Mouse (Mus musculus): Measurements from ENCODE around the gene Phyhd1. TPM values are rescaled to one million over a fixed set of nuclear protein-coding genes. Genes with fewer than 3 reads are reported as not detected.

Gene Phyhd1
- polyA plus RNA-seq, 1 experiment = 24.1 TPM

GRCm38 (mm10) chr2:30259131-30260064 lies 6.6 kb upstream of the Phyhd1 start:
- Histone ChIP-seq H3K4me1 (ENCODE audit: control insufficient read depth, insufficient read depth, insufficient read length) (peaks cover 17% of the 10 kb centered on the region; the same call in 1 of the 2 replicates), H3K36me3 (ENCODE audit: control insufficient read depth, insufficient read depth, low read length) (peaks cover 43% of the 10 kb centered on the region), H3K27ac (ENCODE audit: insufficient read depth, low read length) (peak overlapping the region; percentile 62), H3K27me3 (ENCODE audit: control insufficient read depth, insufficient read depth, low read length) (no peaks in the 10 kb centered on the region), H3K4me3 (ENCODE audit: extremely low read depth, insufficient read depth, insufficient read length) (no peak overlapping the region)
- TF ChIP-seq CTCF (IDR thresholded peaks at IDR 0.05; ENCODE audit: extremely low read depth, insufficient read depth, insufficient read length, insufficient replicate concordance) = no peak
- no peak for TF ChIP-seq POLR2A (IDR thresholded peaks at IDR 0.05; ENCODE audit: low read depth, low read length)
- WGBS = 87% methylated on average over 15 of the region's 15 CpGs
- DNase-seq (ENCODE audit: low read depth in 1 of 2, low spot score in 2 of 2) = no peak

- Histone ChIP-seq H3K4me1 (ENCODE audit: control insufficient read depth, insufficient read depth, insufficient read length) (peaks cover 17% of the 10 kb centered on the region; the same call in 1 of the 2 replicates), H3K27me3 (ENCODE audit: control insufficient read depth, insufficient read depth, low read length) (no peaks in the 10 kb centered on the region), H3K27ac (ENCODE audit: insufficient read depth, low read length) (no peak overlapping the region), H3K4me3 (ENCODE audit: extremely low read depth, insufficient read depth, insufficient read length) (no peak overlapping the region), H3K36me3 (ENCODE audit: control insufficient read depth, insufficient read depth, low read length) (peaks cover 31% of the 10 kb centered on the region)
- no peak for DNase-seq (ENCODE audit: low read depth in 1 of 2, low spot score in 2 of 2)
- WGBS = 82% methylated on average over 4 of the region's 4 CpGs
- TF ChIP-seq CTCF (IDR thresholded peaks at IDR 0.05; ENCODE audit: extremely low read depth, insufficient read depth, insufficient read length, insufficient replicate concordance) (no peak), POLR2A (IDR thresholded peaks at IDR 0.05; ENCODE audit: low read depth, low read length) (no peak)
These were observed 4.8 kb upstream of the Phyhd1 start for GRCm38 (mm10) chr2:30261064-30261736.

GRCm38 (mm10) chr2:30261921-30262839 lies 3.8 kb upstream of the Phyhd1 start:
- DNase-seq (ENCODE audit: low read depth in 1 of 2, low spot score in 2 of 2) = no peak
- WGBS = 95% methylated on average over 18 of the region's 18 CpGs

GRCm38 (mm10) chr2:30262840-30263441 lies 3.1 kb upstream of the Phyhd1 start:
- peaks cover 21% of the 10 kb centered on the region for H3K36me3 ChIP-seq (ENCODE audit: control insufficient read depth, insufficient read depth, low read length)
- peak overlapping the region; percentile 2; the same call in 1 of the 2 replicates for H3K27ac ChIP-seq (ENCODE audit: insufficient read depth, low read length)
- no peak overlapping the region for H3K4me3 ChIP-seq (ENCODE audit: extremely low read depth, insufficient read depth, insufficient read length)
- DNase-seq (ENCODE audit: low read depth in 1 of 2, low spot score in 2 of 2) = no peak
- peaks cover 11% of the 10 kb centered on the region; the same call in 1 of the 2 replicates for H3K4me1 ChIP-seq (ENCODE audit: control insufficient read depth, insufficient read depth, insufficient read length)
- no peak for TF ChIP-seq POLR2A (IDR thresholded peaks at IDR 0.05; ENCODE audit: low read depth, low read length)
- TF ChIP-seq CTCF (IDR thresholded peaks at IDR 0.05; ENCODE audit: extremely low read depth, insufficient read depth, insufficient read length, insufficient replicate concordance) = no peak
- WGBS = 84% methylated on average over 4 of the region's 4 CpGs
- H3K27me3 ChIP-seq (ENCODE audit: control insufficient read depth, insufficient read depth, low read length) = no peaks in the 10 kb centered on the region

More at GRCm38 (mm10) chr2:30261921-30262839, 3.8 kb upstream of the Phyhd1 start:
- peaks cover 22% of the 10 kb centered on the region for H3K36me3 ChIP-seq (ENCODE audit: control insufficient read depth, insufficient read depth, low read length)
- TF ChIP-seq POLR2A (IDR thresholded peaks at IDR 0.05; ENCODE audit: low read depth, low read length) (no peak), CTCF (IDR thresholded peaks at IDR 0.05; ENCODE audit: extremely low read depth, insufficient read depth, insufficient read length, insufficient replicate concordance) (no peak)
- no peak overlapping the region for H3K27ac ChIP-seq (ENCODE audit: insufficient read depth, low read length)
- no peaks in the 10 kb centered on the region for H3K27me3 ChIP-seq (ENCODE audit: control insufficient read depth, insufficient read depth, low read length)
- no peak overlapping the region for H3K4me3 ChIP-seq (ENCODE audit: extremely low read depth, insufficient read depth, insufficient read length)
- peaks cover 17% of the 10 kb centered on the region; the same call in 1 of the 2 replicates for H3K4me1 ChIP-seq (ENCODE audit: control insufficient read depth, insufficient read depth, insufficient read length)

GRCm38 (mm10) chr2:30263811-30264210 lies 2.2 kb upstream of the Phyhd1 start:
- H3K36me3 ChIP-seq (ENCODE audit: control insufficient read depth, insufficient read depth, low read length) = peaks cover 21% of the 10 kb centered on the region
- DNase-seq (ENCODE audit: low read depth in 1 of 2, low spot score in 2 of 2) = no peak
- H3K27me3 ChIP-seq (ENCODE audit: control insufficient read depth, insufficient read depth, low read length) = no peaks in the 10 kb centered on the region
- 88% methylated on average over 6 of the region's 6 CpGs for WGBS
- no peak overlapping the region for H3K4me3 ChIP-seq (ENCODE audit: extremely low read depth, insufficient read depth, insufficient read length)
- no peak overlapping the region for H3K27ac ChIP-seq (ENCODE audit: insufficient read depth, low read length)
- TF ChIP-seq CTCF (IDR thresholded peaks at IDR 0.05; ENCODE audit: extremely low read depth, insufficient read depth, insufficient read length, insufficient replicate concordance) = no peak
- peaks cover 4% of the 10 kb centered on the region; the same call in 1 of the 2 replicates for H3K4me1 ChIP-seq (ENCODE audit: control insufficient read depth, insufficient read depth, insufficient read length)

Measured in spleen, adult 2 months (tissue).